Mouse (Mus musculus) heart, postnatal 0 days (tissue): Measurements from ENCODE around the gene G530012D18Rik.
"Not testable (repeated sequence)": the region's sequence is repeated elsewhere in the genome, so short reads cannot be mapped to it uniquely, and the experiment has no call there.

Source experiments
- CTCF ChIP-seq: IDR thresholded peaks from 2 replicates; pipeline ENCODE4 v1.5.1; 2016; ENCODE audit warnings: antibody characterized with exemption, control low read depth, low read depth
- EP300 ChIP-seq: IDR thresholded peaks from 2 replicates; pipeline ENCODE4 v1.6.1; 2016; ENCODE audit warnings: antibody characterized with exemption, low read depth

- 0 out of 2 replicates have a peak, but pooled peaks have one; percentile 22 for TF ChIP-seq CTCF
- TF ChIP-seq EP300 = not testable (repeated sequence)
These were observed 6.0 kb downstream of the G530012D18Rik start for GRCm38 (mm10) chr1:85581518-85581917.
